Mouse (Mus musculus) left cerebral cortex, postnatal 14 days (tissue): ENCODE data around the gene Atf4. TPM values are rescaled to one million over a fixed set of nuclear protein-coding genes. Genes with fewer than 3 reads are reported as not detected.
A peak's percentile ranks its signal among the peaks of the same experiment; 100 is the strongest.

Source experiments
- DNase-seq, 2 experiments: peaks; one replicate each; pipeline ENCODE4 v3.0.0; 2021 to 2022; ENCODE audit warnings: low spot score in 2 of 2, mixed read lengths in 1 of 2
- intact Hi-C: fragments of 180-260 bp; cut with DNase I; formaldehyde crosslinking; loops from one replicate; pipeline ENCODE4 v1.15.1; 2025
- long read RNA-seq, 2 experiments: library from polyadenylated mRNA; stranded (forward); transcript quantifications; one replicate each; pipeline ENCODE4 v2.0.0; 2021
- total RNA-seq, 2 experiments: library from RNA; stranded (reverse); gene quantifications; 2 replicates each; pipeline ENCODE4 v1.2.3; 2021

Gene Atf4
- total RNA-seq: 10 to 100 TPM; 93.4 TPM
- long read RNA-seq, experiment 1, transcript Atf4-201 (3 exons, 1,725 nt): major isoform, 59 of 65 reads
- long read RNA-seq, experiment 1, partial matches to known transcripts: 4 of 65 reads
- long read RNA-seq, experiment 1, other reads (novel, unspliced or antisense): 0 of 65 reads
- long read RNA-seq, experiment 2, transcript Atf4-201 (3 exons, 1,725 nt): major isoform, 48 of 52 reads
- long read RNA-seq, experiment 2, partial matches to known transcripts: 1 of 52 reads
- long read RNA-seq, experiment 2, other reads (novel, unspliced or antisense): 0 of 52 reads

DNA sequence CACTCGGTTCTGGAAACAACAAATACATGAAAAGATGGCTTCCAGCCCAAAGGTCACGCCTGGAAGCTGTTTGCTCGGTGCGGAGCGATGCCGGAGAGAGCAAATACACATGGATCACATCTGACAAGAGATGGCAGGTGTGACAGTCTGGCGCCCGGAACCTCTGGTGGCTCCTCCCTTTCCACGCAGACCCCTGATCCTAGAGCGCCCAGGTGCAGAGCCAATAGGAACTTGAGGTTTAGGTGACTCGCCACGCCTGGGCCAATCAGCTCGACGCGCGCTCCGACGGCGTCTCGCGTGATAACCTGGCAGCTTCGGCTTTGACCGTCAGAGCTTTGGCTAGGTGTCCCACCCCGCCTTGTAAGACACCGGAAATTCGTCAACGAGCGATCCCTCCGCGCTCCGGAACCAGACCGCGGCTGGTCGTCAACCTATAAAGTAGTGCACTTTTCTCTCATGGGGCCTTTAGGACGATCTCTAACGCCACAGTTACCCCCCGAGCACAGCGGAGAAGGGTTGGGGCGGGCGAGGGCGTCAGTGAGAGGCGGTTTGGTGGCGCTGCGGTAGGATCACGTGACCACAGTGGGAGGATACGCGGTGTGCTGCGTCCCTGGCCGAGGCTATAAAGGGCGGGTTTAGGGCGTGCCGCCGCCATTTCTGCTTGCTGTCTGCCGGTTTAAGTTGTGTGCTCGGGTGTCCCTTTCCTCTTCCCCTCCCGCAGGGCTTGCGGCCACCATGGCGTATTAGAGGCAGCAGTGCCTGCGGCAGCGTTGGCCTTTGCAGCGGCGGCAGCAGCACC lies at the start of gene Atf4:
Atf4 (plus strand) TSS at position 338 of the 799 bp plus-strand sequence.
- intact Hi-C loops: no loop called here
- DNase-seq: peak; percentile 99

DNA sequence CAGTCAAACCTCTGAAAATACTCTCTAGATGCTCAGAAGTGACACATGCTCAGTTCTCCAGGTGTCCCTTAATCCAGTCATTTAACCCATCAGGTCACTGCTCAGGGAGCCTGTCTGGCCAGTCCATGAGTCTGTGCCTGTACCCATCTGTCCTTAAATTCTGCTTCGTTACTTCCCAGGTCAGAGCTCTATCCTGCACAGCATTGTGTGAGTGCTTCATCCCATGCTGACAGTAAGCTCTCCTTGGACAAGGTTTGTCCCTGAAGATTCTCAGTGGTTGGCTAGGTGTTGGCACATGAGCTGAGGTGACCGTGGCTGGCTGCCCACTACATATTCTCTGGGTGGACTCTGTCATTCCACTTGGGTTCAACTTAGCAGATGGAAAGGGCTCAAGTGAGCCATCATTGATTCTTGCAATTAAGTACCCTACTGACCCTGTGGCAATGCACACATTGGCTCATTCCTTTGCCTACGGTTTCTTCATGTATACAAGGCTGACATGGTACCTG lies 48.9 kb upstream of the Atf4 start:
- intact Hi-C loops: no loop called here

GRCm38 (mm10) chr15:80208446-80208845 lies 46.5 kb upstream of the Atf4 start:
- no peak for DNase-seq
- intact Hi-C loops: no loop called here

More for the DNA sequence above, 48.9 kb upstream of the Atf4 start:
- no peak for DNase-seq

- DNase-seq: no peak
- intact Hi-C loops: no loop called here
Measured at GRCm38 (mm10) chr15:80213688-80214087, 41.3 kb upstream of the Atf4 start.

DNA sequence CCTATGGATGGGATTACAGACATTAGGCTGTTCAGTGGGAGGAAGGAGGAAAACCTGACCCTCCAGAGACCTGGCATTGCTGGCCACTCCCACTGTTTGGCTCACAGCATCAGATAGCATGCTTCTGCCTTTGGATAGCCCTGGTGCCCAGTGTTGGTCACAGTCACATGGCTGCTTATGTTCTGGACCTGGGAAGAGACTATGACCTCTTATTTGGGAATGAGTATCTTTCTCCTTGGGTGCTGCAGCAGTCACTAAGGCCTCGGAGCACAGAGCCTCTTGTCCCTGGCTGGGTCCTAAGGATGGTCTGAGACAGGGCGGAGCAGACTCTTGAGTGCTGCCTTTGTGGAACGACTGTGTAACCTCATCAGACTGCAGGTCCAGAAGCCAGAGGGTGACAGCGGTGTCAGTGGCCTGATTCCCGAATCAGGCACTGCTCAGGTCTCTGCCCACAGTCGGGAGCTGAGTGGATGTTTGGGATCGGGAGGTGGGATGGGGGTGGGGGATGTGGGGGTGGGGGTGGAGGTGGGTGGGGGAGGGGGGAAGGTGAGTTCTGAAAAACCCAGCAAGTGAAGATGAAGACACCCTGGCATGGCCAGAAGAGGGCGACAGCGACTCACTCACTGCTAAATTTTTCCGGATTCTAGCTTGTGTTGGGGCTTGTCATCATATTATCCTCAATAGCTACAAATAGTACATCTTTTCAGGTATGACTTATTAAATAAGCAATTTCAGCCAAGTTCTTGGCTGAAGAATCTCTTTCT lies 39.1 kb upstream of the Atf4 start:
- peak; percentile 33 to 53 for DNase-seq
- intact Hi-C loops: loop anchor here (5.0 kb wide), 1 partner anchor 39 kb away; no protein-coding TSS in a partner anchor

DNA sequence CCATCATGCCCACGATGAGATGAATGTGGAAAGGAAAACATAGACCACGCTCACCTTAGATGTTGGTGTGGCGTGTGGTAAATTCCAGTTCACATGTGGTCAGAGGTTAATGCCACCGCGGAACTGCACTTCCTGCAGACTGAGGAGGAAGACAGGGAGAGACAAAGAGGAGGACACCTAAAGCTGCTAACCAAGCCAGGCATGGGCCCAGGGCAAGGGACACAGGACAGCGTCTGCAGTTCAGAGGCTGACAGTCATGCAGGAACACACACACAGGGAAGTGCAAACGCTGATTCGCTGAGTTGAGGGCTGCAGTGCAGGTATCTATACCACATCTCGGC lies 38.5 kb upstream of the Atf4 start:
- intact Hi-C loops: loop anchor here (5.0 kb wide), 1 partner anchor 39 kb away; no protein-coding TSS in a partner anchor
- DNase-seq: no peak

DNA sequence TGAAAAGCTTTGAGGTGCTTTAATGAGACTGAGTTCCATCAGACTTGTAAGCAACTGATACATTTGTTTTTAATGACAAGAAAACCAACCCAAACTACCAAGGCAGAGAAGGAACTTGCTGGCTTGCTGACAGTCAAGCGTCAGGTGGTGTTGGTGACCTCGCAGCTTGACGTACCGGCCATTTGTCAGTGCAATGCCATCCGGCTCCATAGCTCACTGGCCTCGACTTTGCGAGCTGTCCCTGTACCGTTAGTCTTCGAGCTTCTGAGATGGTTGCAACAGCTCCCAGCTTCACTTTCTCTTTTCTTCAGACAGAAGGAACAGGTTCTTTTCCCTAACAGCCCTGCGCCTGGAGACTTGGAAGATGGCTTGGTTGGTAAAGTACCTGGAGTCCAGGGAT lies 37.5 kb upstream of the Atf4 start:
- no peak for DNase-seq
- intact Hi-C loops: loop anchor here (5.0 kb wide), 1 partner anchor 40 kb away; no protein-coding TSS in a partner anchor

GRCm38 (mm10) chr15:80219211-80219610 lies 35.8 kb upstream of the Atf4 start:
- no peak for DNase-seq
- intact Hi-C loops: loop anchor here (5.0 kb wide), 1 partner anchor 42 kb away; no protein-coding TSS in a partner anchor

GRCm38 (mm10) chr15:80219705-80220657 lies 35.0 kb upstream of the Atf4 start:
- intact Hi-C loops: loop anchor here (5.0 kb wide), 1 partner anchor 43 kb away; no protein-coding TSS in a partner anchor
- no peak for DNase-seq

DNA sequence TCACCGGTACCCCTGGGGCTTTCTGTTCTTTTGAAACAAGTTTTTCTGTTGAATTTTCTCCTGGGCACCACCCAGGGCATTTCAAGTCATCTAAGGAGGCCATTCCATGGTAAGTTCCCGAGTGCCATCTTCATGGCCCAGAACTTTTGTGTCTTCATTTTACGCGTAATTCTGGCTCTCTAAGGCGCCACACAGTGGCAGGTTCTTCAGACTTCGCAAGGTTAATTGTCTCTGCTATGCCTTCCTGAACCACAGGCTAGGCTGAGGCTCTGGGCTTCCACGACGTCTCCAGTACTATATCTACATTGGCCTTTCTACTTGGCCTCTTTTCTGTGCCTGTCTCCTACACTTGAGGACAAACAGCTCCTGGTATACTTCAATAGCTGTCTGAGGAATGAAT lies 34.0 kb upstream of the Atf4 start:
- intact Hi-C loops: no loop called here
- no peak for DNase-seq

DNA sequence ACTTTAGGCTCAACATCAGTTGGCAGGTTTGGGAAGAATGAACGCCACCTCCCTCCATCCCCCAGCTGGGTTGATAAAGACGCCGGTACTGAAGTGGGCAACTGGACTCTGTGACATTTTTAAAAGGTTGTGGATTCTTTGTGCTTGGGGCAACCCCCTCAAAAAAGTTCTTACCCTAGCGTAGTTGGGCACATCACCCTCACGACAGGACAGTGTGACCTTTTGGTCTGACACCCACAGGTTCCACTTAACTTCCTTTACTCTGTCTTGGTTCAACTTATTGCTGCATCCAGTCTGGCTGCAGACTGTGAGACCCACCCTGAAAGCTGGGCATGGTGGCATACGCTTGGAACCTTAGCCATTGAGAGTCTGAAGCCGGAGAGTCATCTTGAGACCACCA lies 31.2 kb upstream of the Atf4 start:
- intact Hi-C loops: no loop called here
- no peak for DNase-seq

DNA sequence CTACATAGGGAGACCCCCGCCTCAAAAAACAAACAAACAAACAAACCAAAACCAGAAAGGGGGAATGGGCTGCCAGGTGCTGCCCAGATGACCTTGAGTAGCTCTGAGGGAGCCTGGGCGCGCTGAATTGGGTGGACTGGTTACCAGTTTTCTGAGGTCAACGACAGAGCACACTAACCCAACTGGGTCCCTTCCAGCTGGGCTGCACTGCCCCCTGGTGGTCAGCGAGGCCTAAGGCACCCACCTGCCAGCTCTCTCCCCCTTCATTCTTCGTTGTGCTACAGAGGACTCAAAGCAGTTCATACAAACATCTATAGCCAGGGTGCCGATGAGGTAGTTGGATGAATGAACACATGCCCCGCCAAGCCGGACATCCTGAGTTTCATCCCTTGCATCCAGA lies 29.8 kb upstream of the Atf4 start:
- DNase-seq: peak; percentile 48 to 62
- intact Hi-C loops: loop anchor here (5.0 kb wide), 1 partner anchor 133 kb away; the partner anchor contains the start of genes Rpl3 and Syngr1

DNA sequence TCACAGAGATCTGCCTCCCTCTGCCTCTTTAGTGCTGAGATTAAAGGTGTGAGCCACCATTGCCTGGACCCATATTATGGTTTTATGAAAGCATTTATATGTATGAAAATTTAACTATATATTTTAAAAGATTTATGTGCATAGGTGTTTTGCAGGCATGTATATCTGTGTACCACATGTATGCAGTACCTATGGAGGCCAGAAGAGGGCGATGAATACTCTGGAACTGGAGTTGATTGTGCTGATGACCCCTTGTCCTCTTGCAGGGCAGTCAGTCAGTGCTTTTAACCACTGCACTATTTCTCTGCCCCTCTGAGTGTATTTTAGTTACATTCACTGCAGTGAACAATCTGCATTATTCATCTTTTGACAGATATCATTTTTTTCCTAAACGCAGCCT lies 29.2 kb upstream of the Atf4 start:
- peak; percentile 54 to 68 for DNase-seq
- intact Hi-C loops: loop anchor here (5.0 kb wide), 1 partner anchor 133 kb away; the partner anchor contains the start of genes Rpl3 and Syngr1

DNA sequence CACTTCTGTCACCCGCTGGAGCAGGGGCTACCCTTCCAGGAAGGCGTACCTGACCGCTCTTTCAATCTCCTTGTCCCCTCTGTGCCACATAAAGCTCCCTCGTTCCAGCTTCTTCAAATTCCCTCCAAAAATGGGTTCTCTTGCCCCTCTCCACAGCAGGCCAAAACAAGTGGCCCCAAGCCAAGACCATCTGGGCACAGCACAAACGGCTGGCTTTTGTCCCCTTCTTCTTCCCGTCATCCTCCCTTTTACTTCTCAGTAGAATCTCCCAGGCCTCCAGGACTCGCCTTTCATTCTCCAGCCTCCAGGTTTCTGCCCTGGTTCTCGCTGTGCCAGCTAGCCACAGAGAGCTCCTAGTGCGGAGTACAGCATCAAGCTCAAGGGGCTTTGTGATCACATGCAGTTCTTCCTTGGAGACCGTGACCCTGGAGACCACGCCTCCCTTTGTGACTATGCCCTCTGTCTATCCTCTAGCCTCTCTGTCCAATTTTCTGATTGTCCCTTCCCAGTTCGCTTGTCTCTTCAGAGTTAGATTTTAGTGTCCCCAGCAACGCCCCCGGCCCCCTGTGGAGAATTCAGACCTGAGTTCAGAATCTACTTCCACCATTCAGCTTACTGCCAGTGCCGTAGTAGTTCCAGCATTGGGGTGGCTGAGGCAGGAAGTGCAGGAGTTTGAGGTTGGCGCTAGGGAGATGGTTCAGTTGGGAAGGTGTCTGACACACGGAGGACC lies 26.7 kb upstream of the Atf4 start:
- intact Hi-C loops: loop anchor here (5.0 kb wide), 1 partner anchor 136 kb away; the partner anchor contains the start of genes Rpl3 and Syngr1
- DNase-seq: no peak

DNA sequence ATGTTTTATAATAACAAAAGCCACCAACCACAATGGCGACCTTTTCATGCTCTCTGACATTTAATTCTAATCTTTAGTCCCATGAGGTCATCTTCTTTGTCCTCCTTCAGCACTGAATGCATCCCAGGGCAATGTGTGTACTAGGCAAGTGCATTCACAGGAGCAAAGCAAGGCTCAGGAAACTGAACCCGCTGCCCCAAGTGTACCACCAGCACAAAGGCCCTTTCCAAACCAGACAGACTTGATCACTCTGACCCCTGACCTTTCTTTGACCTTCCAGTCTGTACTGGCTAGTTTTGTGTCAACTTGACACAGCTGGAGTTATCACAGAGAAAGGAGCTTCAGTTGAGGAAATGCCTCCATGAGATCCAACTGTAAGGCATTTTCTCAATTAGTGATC lies 22.7 kb upstream of the Atf4 start:
- intact Hi-C loops: loop anchor here (5.0 kb wide), 1 partner anchor 95 kb away; no protein-coding TSS in a partner anchor
- no peak for DNase-seq

DNA sequence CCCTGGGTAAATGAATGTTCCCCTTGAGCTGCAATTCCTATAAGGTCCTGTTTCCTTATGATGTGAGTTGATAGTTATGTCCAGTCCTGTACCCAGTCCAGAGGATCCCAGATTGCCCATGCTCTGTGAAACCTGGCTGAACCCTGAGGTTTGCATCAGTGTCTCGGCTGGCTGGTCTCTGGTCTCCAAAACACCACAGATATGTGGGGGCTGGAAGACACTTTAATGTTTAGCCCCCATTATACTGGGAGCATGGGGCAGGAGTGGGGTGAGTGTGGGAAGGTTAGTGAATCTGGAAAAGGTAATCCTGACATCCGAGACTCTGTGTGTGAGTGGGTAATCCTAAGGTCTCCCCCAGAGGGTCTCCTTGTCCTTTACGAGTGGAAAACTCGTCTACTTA lies 21.9 kb upstream of the Atf4 start:
- DNase-seq: no peak
- intact Hi-C loops: loop anchor here (5.0 kb wide), 1 partner anchor 96 kb away; no protein-coding TSS in a partner anchor

GRCm38 (mm10) chr15:80233733-80234509 lies 21.1 kb upstream of the Atf4 start, which contains the start of gene Mief1:
Mief1 (plus strand) TSS chr15:80234018.
- intact Hi-C loops: loop anchor here (5.0 kb wide), 1 partner anchor 97 kb away; no protein-coding TSS in a partner anchor
- peak; percentile 96 for DNase-seq
